Mouse (Mus musculus) kidney, postnatal 36 days (tissue): ENCODE data around the gene Smtn.

Source experiments
- DNase-seq, 2 experiments: peaks; one replicate each; pipeline ENCODE4 v3.0.0; 2021 to 2022; ENCODE audit warnings: mixed read lengths in 2 of 2

Gene Smtn

GRCm38 (mm10) chr11:3540451-3541085 lies at the start of gene Smtn:
Smtn (minus strand) TSS chr11:3540612.
- DNase-seq, result no peak

GRCm38 (mm10) chr11:3588036-3588672 lies 47.7 kb upstream of the Smtn start:
- no peak for DNase-seq

- DNase-seq, result peak; percentile 48 to 63
Observed at GRCm38 (mm10) chr11:3587350-3587749, 46.9 kb upstream of the Smtn start.

- no peak for DNase-seq
Observed at GRCm38 (mm10) chr11:3585983-3586618, 45.7 kb upstream of the Smtn start.

GRCm38 (mm10) chr11:3583127-3583526 lies 42.7 kb upstream of the Smtn start:
- DNase-seq, result no peak

GRCm38 (mm10) chr11:3581908-3582307 lies 41.5 kb upstream of the Smtn start:
- peak in 1 of 2 experiments; percentile 25 for DNase-seq

- peak in 1 of 2 experiments; percentile 23 for DNase-seq
Observed at GRCm38 (mm10) chr11:3580306-3581084, 40.1 kb upstream of the Smtn start.

- DNase-seq, result no peak
Observed at GRCm38 (mm10) chr11:3578050-3578725, 37.8 kb upstream of the Smtn start.

- peak; percentile 78 to 88 for DNase-seq
Observed at GRCm38 (mm10) chr11:3575238-3575637, 34.8 kb upstream of the Smtn start.

GRCm38 (mm10) chr11:3573092-3573491 lies 32.7 kb upstream of the Smtn start:
- peak; percentile 80 to 91 for DNase-seq

- no peak for DNase-seq
Observed at GRCm38 (mm10) chr11:3572181-3572580, 31.8 kb upstream of the Smtn start.

- DNase-seq, result no peak
Observed at GRCm38 (mm10) chr11:3570321-3570720, 29.9 kb upstream of the Smtn start.

- no peak for DNase-seq
Observed at GRCm38 (mm10) chr11:3567896-3568295, 27.5 kb upstream of the Smtn start.

GRCm38 (mm10) chr11:3566018-3566417 lies 25.6 kb upstream of the Smtn start:
- DNase-seq, result peak in 1 of 2 experiments; percentile 36

GRCm38 (mm10) chr11:3564451-3564850 lies 24.0 kb upstream of the Smtn start:
- peak in 1 of 2 experiments; percentile 38 for DNase-seq

- no peak for DNase-seq
Observed at GRCm38 (mm10) chr11:3563853-3564252, 23.4 kb upstream of the Smtn start.

GRCm38 (mm10) chr11:3560202-3560601 lies 19.8 kb upstream of the Smtn start:
- DNase-seq, result peak; percentile 29 to 62

GRCm38 (mm10) chr11:3557852-3558251 lies 17.4 kb upstream of the Smtn start:
- DNase-seq, result no peak

- DNase-seq, result no peak
Observed at GRCm38 (mm10) chr11:3554976-3555375, 14.6 kb upstream of the Smtn start.

GRCm38 (mm10) chr11:3549791-3550190 lies 9.4 kb upstream of the Smtn start:
- peak; percentile 69 to 73 for DNase-seq

GRCm38 (mm10) chr11:3548564-3549295 lies 8.3 kb upstream of the Smtn start:
- no peak for DNase-seq

- peak in 1 of 2 experiments; percentile 63 for DNase-seq
Observed at GRCm38 (mm10) chr11:3547969-3548368, 7.6 kb upstream of the Smtn start.
